Mouse (Mus musculus) stomach, postnatal 0 days (tissue): ENCODE measurements at regions not wholly inside any gene's neighbourhood (a gene's known extent, or its start where the extent isn't known, plus 50 kb on each side); places are given as distances from the start of the nearest gene placed in this dataset.

ENCODE experiments used
- ATAC-seq: fragments of 200-750 bp; cut with Nextera tagmentation; 2 replicates; pipeline ENCODE4 v1.8.0; 2017; ENCODE audit not compliant: low FRiP score, low TSS enrichment
- DNase-seq: peaks from one replicate; pipeline ENCODE4 v3.0.0-alpha.2; 2016; ENCODE audit warnings: low spot score
- H3K27ac ChIP-seq: fragments of 300-500 bp; sonication (generic); replicated peaks from 2 replicates; pipeline ENCODE4 v1.5.1; 2014; ENCODE audit warnings: mild to moderate bottlenecking, control low read depth
- H3K27me3 ChIP-seq: fragments of 300-500 bp; sonication (generic); 2 replicates; pipeline ENCODE4 v1.6.1; 2014; ENCODE audit warnings: low read length; ENCODE audit not compliant: control insufficient read depth, insufficient read depth
- H3K36me3 ChIP-seq: fragments of 300-500 bp; sonication (generic); 2 replicates; pipeline ENCODE4 v1.6.1; 2014; ENCODE audit warnings: low read length, mixed read lengths; ENCODE audit not compliant: control insufficient read depth, insufficient read depth
- H3K4me1 ChIP-seq: fragments of 300-500 bp; sonication (generic); replicated peaks from 2 replicates; pipeline ENCODE4 v1.6.1; 2014; ENCODE audit warnings: antibody characterized with exemption; ENCODE audit not compliant: control insufficient read depth, insufficient read depth
- H3K4me2 ChIP-seq: fragments of 300-500 bp; sonication (generic); replicated peaks from 2 replicates; pipeline ENCODE4 v1.6.1; 2014; ENCODE audit warnings: low read depth, mild to moderate bottlenecking, control low read depth, moderate library complexity
- H3K4me3 ChIP-seq: fragments of 300-500 bp; sonication (generic); 2 replicates; pipeline ENCODE4 v1.5.1; 2014; ENCODE audit warnings: low read depth, low read length, control low read depth
- H3K9ac ChIP-seq: fragments of 300-500 bp; sonication (generic); 2 replicates; pipeline ENCODE4 v1.6.1; 2014; ENCODE audit warnings: mild to moderate bottlenecking, low read length, control low read depth, mixed read lengths
- H3K9me3 ChIP-seq: fragments of 300-500 bp; sonication (generic); 2 replicates; pipeline ENCODE4 v1.6.1; 2016; ENCODE audit warnings: low read length; ENCODE audit not compliant: control insufficient read depth
- CTCF ChIP-seq: IDR thresholded peaks from 2 replicates; pipeline ENCODE4 v1.5.1; 2016; ENCODE audit warnings: antibody characterized with exemption, low read depth, mild to moderate bottlenecking, moderate library complexity
- EP300 ChIP-seq: optimal IDR thresholded peaks from 2 replicates; pipeline ENCODE3; 2016; ENCODE audit warnings: antibody characterized with exemption
- WGBS: fragments of 180-500 bp; shearing (Covaris S2); extraction: QIAGEN DNeasy Blood & Tissue Kit; methylation state at CpG from one replicate; pipeline ENCODE4 v1.1.7; 2014; 5-methylcytosine and 5-hydroxymethylcytosine counted together

GRCm38 (mm10) chr13:90226212-90226611 lies 136.8 kb upstream of the Xrcc4 start:
- no peak overlapping the region for H3K4me3 ChIP-seq
- no peaks in the 10 kb centered on the region for H3K9me3 ChIP-seq
- no peaks in the 10 kb centered on the region for H3K36me3 ChIP-seq
- no peaks in the 10 kb centered on the region for H3K27me3 ChIP-seq
- DNase-seq: no peak
- no peak overlapping the region for H3K4me2 ChIP-seq
- 92% methylated on average over 2 of the region's 2 CpGs for WGBS
- no peak overlapping the region for H3K9ac ChIP-seq
- no peaks in the 10 kb centered on the region for H3K4me1 ChIP-seq
- TF ChIP-seq CTCF: no peak
- no peak for TF ChIP-seq EP300
- no peak overlapping the region for H3K27ac ChIP-seq
- ATAC-seq: no peak

GRCm38 (mm10) chr13:90212390-90212789 lies 123.0 kb upstream of the Xrcc4 start:
- H3K9me3 ChIP-seq: no peaks in the 10 kb centered on the region

GRCm38 (mm10) chr13:90207875-90208274 lies 118.5 kb upstream of the Xrcc4 start:
- Histone ChIP-seq H3K4me3 (no peak overlapping the region), H3K27me3 (no peaks in the 10 kb centered on the region), H3K4me2 (no peak overlapping the region), H3K27ac (no peak overlapping the region), H3K36me3 (no peaks in the 10 kb centered on the region), H3K9ac (no peak overlapping the region), H3K4me1 (no peaks in the 10 kb centered on the region), H3K9me3 (no peaks in the 10 kb centered on the region)
- DNase-seq (no peak), ATAC-seq (no peak)
- no peak for TF ChIP-seq EP300
- no peak for TF ChIP-seq CTCF

More at GRCm38 (mm10) chr13:90212390-90212789, 123.0 kb upstream of the Xrcc4 start:
- Histone ChIP-seq H3K36me3 (no peaks in the 10 kb centered on the region), H3K4me3 (no peak overlapping the region), H3K9ac (no peak overlapping the region), H3K27me3 (no peaks in the 10 kb centered on the region), H3K4me2 (no peak overlapping the region), H3K27ac (no peak overlapping the region), H3K4me1 (no peaks in the 10 kb centered on the region)
- no peak for DNase-seq
- no peak for ATAC-seq
- no peak for TF ChIP-seq EP300
- no peak for TF ChIP-seq CTCF
